In genomic region chr2:38641761-38642160, GRCm38 (mm10) we compare ENCODE assay signal across 18 mouse cellular contexts.
"Had no signal": no experiment of that assay in that cellular context is flagged by ENCODE, and none has a peak within 500 bp of the region (broad histone marks: within the 10 kb centered on the region; RNA-seq: fewer than 3 reads in every experiment).

No protein-coding gene starts in this region.

- H3K27ac ChIP-seq: midbrain, embryonic 10.5 days; midbrain, embryonic 12.5 days; neural tube, embryonic 13.5 days; neural tube, embryonic 15.5 days had no signal

- ATAC-seq: midbrain, embryonic 16.5 days had no signal

- DNase-seq: lung, adult 18-20 months; lung, embryonic 14.5 days; lung, postnatal 10 days; lung, postnatal 4 days; midbrain, embryonic 14.5 days; retina, postnatal 1 day; right cerebral cortex, adult 18-20 months; right cerebral cortex, postnatal 25 days; right cerebral cortex, postnatal 4 days; spleen, adult 18-20 months; thymus, adult 18-20 months; thymus, postnatal 14 days; thymus, postnatal 36 days had no signal

- H3K4me2 ChIP-seq: neural tube, embryonic 13.5 days had no signal

- H3K4me3 ChIP-seq: neural tube, embryonic 15.5 days had no signal

- H3K9ac ChIP-seq: lung, embryonic 14.5 days; midbrain, embryonic 12.5 days; neural tube, embryonic 15.5 days had no signal

- H3K9me3 ChIP-seq: midbrain, embryonic 10.5 days; midbrain, embryonic 12.5 days; neural tube, embryonic 13.5 days; neural tube, embryonic 15.5 days had no signal

- H3K27me3 ChIP-seq: midbrain, embryonic 12.5 days; neural tube, embryonic 13.5 days; neural tube, embryonic 15.5 days had no signal
